Mouse (Mus musculus) gastrocnemius, adult 18-20 months (tissue): Measurements from ENCODE around the gene Csnk1g2. TPM values are rescaled to one million over a fixed set of nuclear protein-coding genes. Genes with fewer than 3 reads are reported as not detected.

Experiments
- DNase-seq: peaks from one replicate; pipeline ENCODE4 v3.0.0; 2021; ENCODE audit warnings: low spot score
- total RNA-seq, 2 experiments: library from RNA; stranded (reverse); gene quantifications; 2 replicates each; pipeline ENCODE4 v1.2.3; 2021

Csnk1g2 gene
- total RNA-seq, 2 experiments from 2014 or later, result 97.2 to 128 TPM

DNA sequence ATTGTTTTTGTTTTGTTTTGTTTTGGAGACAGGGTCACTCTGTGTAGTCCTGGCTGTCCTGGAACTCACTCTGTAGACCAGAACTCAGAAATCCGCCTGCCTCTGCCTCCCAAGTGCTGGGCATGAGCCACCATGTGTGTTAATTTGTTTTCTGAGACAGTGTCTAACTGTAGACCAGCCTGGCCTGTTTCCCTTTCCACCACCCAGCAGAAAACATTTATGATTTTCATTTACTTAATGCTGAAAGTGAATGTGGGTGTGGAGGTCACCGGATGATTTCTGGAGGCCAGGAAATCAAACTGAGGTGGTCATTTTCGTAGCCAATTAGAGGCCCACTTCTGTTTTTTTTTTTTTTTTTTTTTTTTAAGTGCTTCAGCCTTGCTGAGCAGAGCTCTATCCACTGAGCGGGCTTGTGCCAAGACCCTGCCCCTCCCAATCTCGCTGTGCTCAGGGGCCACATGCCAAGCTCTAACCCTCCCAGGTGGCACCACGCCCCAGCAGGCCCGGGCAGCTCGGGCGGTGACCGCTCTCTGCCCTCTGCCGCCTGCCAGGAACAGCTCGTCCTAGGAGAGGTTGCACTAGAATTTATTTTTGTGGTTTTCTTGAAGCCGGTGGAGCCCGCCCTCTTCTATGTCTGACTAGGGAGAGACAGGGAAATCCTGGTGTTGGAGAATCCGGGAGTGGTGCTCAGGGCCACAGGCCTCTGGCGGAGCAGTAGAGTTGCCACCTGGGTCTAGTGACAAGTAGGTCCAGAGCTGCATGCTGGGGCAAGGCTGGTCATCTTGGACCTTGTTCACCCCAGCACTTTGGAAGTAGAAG is 41.8 kb downstream of the Csnk1g2 start:
- DNase-seq, result peak; percentile 96

DNA sequence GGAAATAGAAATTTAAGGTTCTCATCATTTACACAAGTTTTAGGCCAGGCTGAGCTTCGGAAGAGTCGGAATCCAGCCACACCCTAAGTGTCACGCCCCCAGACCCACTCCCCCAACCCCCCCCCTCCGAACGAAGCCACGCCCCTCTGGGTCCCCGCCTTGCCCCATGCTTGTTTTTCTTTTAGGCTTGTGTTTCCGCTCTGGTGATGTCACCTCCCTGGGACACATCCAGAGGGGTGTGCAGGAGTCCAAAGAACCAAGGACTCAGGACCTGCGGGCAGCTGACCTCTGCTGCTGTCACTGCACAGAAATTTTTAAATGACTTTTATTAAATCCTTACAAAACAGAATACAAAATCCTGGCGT is 42.4 kb downstream of the Csnk1g2 start:
- peak; percentile 93 for DNase-seq

DNA sequence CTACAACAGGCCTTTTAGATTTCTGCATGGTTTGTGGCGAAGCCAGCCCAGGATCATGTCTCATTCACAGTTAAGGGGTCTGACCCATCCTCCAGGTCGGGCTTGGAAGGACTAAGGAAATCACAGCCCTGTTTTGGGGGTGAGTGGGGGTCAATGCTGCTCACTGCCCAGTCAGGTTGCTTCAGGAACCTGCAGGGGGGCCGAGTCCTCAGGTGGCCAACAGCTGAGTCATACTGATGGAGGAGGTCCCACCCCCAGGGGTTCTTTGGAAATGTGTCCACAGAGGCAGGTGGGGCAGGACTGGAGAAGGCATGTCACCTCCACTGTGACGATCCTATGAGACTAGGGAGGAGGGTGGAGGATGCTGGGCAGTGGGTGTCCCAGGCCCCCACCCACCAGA is 42.8 kb downstream of the Csnk1g2 start:
- DNase-seq, result peak; percentile 55

DNA sequence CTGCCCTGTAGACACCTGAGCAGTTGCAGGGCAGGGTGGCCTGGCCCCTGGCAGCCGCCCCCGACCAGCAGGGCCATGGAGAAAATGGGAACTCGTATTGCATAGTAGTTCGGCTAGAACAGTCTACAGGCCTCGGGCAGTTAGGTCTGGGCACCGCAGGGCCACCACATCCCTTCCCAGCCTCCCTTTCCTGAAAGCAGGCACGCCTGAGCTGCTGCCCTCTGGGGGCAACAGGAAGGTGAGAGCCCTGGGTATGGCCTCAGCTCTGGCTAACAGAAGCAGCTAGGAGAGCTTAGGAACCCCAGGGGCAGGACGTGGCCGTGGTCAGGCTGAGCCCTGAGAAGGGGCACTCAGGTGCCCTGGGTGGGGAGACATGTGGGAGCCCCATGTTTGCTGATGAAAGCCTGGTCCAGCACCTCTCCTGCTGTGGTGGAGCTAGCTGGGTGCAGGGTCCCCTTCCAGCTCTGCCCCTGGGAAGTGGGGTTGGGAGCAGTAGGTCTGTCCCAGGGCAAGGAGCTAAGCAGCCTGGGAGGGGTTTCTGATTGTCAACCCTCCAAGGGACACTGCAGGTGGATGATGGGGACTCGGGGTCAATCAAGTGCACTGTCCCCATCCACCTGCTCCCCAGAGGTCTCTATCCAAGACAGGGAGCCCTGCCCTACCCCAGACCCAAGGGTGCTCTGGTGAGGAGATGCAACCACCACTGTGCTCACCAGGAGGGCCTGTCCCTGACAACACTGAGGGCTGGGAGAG is 43.5 kb downstream of the Csnk1g2 start:
- peak; percentile 28 for DNase-seq

DNA sequence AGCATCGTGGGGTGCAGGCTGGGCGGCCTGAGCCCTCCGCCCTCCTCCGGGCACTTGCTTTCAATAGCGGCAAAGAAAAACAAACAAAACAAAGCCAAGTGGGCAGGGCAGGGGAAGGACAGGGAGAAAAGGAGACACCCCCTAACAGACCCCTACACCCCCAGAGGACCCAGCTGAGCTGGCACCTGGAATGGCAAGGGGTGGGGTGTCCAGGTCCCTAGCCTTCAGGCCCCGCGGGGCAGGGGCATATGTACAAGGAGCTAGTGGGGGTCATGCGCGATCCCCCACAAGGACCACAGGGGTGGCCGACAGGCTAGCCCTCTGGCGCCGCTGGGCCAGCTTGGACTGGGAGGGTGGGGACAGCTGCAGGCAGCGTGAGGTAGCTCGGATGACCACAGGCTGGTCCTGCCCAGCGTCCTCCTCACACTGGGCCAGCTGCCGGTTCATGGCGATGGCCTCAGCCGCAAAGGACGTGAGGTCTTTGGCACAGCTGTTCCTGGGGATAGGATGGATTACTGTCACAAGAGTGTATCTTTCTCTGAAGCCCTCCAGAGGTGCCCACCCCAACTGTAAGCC is 44.3 kb downstream of the Csnk1g2 start:
- peak; percentile 75 for DNase-seq

DNA sequence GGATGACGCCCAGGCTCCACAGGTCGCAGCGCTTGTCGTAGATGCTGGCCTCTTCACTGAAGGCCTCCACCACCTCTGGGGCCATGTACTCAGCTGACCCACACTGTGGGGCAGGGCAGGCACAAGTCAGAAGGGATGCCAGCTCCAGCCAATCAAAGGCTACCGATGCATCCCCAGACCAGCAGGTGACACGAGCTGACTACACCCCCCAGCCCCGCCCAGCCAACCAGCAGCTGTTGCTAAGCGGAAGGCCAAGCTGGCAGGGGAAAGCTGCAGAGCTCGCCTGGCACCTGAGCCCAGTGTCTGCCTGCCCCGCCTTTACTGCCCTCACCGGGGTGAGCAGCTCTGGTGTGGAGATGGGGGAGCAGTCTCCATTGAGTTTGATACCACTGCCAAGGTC is 46.0 kb downstream of the Csnk1g2 start:
- DNase-seq, result peak; percentile 90

DNA sequence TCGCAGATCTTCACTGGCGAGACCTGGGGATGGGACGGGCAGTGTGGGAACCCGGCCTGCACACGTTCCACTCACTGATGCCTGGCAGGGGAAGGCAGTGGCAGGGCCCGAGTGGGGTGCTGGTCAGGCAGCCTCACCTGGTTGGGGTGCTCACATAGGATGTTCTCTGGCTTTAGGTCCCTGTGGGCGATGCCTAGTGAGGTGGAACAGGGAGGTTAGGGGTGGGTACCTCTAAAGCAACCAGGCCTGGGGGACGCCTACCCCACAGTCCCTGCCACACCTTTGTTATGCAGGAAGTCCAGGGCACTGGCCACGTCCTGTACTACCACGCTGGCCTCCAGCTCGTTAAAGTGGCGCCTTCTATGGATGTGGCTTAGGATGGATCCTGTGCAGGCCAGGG is 46.4 kb downstream of the Csnk1g2 start:
- no peak for DNase-seq

DNA sequence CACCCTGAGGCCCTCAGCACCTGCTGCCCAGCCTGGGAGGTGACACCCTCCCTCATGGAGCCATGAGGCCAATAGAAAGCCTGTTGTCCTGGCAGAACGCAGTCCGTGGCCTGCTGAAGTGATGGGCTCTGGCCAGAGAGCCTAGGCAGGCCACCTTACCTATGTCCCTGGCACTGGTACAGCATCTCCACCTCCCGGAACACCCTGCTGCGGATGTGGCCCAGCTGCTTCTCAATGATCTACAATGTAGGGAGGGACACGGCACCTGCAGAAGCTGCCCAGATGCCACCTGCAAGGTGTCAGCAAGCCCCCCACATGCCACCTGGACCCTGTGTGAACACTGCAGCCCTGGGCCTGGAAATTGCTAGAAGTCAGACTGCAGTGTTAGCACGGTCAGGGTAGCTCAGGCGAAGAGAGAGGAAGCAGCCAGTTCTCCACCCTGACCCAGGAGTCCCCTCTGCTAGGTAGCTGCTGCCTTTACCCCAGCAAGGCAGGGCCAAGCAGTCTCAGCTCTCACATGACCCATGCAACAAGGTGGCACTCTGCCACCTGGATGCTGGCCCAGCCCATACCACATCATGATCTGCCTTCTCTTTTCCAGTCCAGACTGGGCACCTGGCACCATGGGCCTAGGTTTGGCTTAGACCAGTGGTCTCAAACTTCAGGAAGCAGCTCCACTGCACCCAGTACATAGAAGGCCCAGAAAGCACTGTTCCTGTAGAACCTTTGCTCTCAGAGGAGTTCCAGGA is 47.3 kb downstream of the Csnk1g2 start:
- peak; percentile 83 for DNase-seq

DNA sequence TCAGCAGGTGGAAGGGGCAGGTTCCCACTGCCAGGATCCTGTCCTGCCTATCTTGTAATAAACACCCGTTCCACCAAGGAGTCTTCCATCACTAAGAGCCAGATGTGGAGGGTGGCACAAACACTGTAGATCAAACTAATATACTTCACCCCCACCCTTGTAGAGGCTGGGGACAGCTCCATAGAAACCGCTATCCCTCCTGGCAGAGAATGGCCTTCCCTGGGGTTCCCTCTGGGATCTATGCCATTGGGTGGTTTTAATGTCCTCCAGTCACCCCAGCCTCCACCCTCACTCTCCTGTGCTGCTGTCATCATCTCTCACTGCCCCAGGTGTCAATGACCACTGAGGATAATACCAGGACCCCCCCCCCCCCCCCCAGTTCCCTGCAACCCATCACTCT is 47.9 kb downstream of the Csnk1g2 start:
- no peak for DNase-seq

DNA sequence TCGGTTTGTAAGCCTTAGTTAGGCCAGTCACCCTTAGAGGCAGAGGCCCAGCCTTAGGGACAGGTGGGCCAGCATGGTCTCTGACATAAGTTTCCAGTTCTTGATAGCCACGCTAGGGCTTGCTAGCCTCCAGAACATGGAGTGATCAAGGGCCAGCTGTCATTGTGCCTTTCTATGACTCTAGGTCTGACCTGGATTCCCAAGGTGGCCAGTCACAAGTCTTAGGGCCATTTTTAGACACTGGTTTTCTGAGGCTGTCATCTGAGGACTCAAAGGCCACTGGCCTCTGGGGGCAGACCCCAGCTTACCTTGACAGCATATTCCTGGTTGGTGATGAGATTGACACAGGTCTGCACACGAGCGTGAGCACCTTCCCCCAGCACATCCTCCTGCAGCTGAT is 48.6 kb downstream of the Csnk1g2 start:
- DNase-seq, result peak; percentile 79

DNA sequence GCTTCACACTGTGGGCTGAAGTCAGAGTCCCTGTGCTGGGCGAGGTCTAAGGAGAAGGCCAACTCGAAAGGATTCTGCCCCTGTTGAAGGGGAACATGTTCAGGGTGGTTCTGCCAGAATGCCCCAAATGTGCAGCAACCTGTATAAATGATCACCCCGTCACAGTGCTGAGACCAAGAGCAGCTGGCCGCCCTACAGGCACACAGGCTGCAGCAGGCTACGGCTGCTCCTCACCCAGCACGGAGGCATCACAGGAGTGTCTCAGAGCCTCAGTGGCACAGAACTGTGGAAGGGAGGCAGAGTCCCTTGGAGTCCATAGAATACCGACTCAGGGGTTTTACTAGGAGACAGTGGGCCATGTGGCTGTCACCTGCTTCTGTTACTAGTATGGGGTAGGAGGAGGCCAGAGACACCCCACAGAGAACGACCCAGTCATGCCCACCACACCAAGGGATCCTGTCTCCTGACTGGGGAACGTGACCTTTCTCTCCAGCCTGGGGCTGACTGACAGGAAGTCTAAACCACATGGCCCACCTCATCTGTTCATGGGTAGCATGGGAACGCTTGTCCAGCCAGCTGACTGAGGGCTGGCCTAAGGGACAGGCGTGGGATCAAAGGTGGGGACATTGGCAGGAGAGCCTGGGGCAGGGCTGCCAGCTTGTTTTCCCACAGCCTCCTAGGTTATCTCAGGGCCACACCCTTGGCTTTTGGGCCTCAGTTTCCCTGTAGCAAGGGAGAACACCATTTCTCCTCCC is 49.5 kb downstream of the Csnk1g2 start:
- DNase-seq, result no peak

DNA sequence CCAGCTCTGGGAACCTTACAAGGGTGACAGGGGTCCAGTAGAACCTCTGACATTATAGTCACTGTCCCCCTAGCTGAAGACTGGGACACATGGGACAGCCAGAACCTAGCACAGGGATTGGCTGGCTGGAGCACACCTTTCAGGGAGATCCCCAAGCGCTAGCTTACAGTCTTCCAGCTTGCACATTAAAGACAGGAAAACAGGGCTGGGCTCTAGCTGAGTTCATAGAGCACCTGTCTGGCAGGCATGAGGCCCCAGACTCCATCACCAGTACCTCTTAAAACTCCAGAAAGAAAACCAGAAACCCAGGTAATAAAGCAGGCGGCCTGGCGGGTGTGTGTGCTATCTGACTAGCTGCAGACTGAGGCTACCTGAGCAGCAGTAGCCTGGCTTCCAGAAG is 51.1 kb downstream of the Csnk1g2 start:
- no peak for DNase-seq

DNA sequence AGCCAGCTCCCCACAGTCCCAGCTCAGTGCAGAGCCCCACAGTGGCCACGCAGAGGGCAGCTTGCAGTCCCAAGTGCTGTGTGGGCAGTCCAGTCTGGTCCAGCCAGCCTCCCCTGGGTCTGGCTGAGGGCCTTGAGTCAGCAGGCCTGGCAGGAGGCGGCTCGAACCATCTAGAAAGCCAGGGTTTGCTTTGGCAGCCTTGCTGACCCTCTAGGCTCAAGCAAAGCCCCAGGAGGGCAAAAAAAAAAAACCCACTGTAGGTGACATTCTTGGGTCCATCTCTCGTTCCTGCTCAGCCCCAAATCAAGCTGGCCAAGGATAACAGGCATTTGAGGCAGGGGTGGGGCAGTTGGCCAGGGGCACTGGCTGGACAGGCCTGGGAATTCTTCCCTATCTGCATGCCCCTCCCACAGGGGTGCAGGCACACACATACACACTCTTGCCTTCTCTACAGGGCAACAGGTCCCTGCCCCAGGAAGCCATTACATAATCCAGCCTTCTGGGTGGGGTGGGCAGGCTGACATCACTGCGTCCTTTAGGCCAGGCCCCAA is 51.6 kb downstream of the Csnk1g2 start:
- no peak for DNase-seq

DNA sequence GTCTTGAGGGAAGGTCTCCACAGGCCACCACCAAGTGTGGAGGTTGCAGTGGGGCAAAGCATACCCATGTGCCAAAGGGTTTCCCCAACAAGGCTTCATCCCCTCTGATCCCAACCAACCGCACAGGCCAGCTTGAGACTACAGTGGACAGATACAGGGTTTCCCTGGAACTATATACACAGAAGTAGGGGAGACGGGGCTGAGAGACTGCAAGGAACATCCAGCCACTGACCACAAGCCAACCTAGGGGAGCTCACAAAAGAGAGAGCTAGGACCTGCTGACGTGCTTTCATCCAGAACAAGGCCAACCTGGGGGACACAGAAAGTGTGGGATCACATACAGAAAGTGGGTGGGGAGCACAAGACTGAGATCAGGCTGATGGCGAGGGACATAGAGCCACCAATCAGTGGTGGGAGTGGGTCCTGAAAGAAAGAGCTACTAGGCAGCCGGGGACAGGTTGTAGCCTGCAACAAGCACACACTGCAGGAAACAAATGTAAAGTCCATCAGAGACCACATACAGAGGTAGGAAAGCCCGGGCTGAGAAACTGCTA is 52.3 kb downstream of the Csnk1g2 start:
- no peak for DNase-seq

DNA sequence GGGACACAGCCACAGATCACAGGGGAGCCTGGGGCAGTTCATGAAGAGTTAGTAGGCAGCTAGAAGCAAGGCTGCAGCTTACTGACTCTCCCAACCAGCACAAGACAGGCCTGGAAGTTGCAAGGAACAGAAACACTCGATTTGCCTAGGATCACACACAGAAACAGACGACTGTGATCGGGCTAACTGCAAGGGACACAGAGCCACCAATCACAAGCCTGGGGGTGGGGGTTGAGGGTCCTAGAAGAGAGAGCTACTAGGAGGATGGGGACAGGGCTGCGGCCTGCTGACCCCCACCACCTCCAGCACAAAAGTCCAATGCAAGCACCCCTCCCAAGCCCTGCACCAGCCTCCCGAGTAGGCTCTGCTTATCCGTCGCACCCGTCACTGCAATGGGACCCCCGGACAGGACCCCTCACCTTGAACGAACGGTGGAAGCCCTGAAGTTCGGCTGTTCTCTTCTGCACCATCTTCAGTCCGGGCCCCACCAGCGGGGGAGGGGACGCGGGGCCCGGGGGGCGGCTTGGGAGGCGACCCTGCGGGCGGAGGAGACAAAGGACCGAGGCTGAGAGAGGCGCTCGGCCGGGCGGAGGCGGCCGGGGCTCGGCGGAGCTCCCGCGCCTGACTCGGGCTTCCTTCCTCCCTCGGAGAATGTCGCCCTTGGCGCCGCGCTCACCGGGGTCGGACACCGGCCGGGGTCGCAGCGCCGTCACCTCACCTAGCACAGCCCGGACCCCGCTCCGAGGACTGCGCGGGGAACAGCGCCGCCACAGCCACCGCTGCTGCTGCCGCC is 53.0 kb downstream of the Csnk1g2 start:
- DNase-seq, result no peak

DNA sequence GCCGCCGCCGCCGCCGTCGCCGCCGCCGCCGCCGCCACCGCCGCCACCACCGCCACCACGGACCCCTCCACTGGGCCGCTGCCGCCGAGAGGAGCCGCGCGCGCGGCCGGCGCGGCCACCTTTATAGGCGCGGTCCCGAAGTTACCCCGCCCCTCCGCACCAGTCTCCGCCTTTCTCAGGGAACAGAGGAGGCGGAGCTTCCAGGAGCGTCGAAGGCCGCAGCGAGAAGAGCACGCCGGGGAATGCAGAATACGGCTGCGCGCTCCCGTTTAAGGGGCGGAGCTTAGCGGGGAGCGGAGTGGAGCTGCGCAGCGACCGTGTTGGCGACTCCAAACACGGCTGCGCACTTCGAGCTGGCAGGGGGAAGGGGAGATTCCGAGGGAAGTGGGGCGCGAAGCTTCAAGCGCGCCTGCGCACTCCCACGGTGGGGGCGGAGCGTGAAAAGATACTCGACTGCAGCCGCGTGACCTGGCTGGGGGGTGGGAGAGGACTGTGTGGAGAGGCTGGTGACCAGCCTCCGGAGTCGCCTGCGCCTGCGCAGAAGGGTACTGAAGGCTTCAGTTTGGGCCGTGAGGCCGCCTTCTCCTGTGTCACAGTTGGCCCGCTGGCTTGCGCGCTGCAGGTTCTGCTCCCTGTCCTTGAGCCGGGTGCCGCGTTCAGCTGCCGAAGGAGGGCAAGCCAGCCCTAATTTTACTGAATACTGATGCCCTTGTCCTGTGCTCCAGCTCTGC is 53.7 kb downstream of the Csnk1g2 start:
- peak; percentile 100 for DNase-seq

DNA sequence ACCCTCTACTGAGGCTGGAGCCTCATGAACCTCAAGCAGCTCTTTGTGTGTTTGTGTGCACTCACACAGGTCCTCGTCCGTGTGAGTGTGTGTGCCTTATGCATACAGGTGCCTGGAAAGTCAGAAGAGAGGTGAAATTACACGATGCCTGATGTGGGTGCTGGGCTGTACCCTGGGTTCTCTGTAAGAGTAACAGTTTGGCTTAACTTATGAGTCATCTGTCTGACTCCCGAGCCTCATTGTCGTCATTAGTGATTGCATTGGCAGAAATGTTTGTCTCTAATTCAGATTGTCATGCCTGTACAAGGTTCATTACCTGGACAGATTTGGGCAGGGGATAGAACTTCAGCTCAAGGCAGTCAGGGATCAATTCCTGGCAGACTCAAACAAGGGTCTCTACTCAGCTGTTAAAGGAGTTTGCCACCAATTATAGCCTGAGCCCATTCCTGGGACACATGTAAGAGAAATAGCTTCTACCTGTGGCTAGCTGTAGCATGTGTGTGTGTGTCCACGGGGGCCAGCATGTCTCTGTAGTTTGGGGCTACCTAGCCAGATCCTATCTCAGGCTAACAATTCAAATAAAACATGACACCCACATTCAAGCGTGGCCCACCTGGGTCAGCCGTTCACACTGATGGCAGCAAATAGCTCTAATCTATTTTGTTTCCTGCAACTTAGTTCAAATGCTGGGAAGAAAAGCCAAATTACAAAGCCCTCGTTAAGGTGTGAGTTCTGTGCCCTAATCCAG is 54.7 kb downstream of the Csnk1g2 start:
- no peak for DNase-seq

DNA sequence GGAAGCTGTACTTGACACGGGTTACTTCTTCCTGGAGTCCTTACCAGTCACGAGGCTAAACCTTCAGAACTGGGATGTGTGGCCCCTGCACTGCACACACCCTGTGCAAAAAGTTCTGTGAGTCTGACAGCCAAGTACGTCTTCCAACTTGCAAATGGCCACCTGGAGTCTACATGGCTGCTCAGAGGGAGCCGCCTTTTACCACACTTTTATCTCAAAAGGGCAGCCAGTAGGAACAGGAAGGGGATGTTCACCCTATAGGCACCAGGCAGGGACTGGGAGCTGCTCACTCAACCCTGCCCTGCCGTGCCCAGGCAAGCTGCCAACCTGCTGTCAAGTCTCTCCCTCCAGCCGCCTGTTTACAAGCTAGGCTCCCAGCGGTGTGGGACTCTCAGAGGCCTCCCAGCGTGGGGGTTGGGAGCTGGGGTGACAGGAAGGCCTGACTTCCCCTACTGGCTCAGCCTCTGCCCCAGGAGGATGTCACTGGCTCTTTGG is 55.4 kb downstream of the Csnk1g2 start, which contains the start of gene Mknk2:
Mknk2 (minus strand) TSS at position 171 of the 495 bp plus-strand sequence.
- DNase-seq, result peak; percentile 93
